Mouse (Mus musculus): ENCODE data around the gene Ccdc24. TPM values are rescaled to one million over a fixed set of nuclear protein-coding genes. Genes with fewer than 3 reads are reported as not detected.

Gene Ccdc24
- polyA plus RNA-seq, 1 experiment, result 0.92 TPM

DNA sequence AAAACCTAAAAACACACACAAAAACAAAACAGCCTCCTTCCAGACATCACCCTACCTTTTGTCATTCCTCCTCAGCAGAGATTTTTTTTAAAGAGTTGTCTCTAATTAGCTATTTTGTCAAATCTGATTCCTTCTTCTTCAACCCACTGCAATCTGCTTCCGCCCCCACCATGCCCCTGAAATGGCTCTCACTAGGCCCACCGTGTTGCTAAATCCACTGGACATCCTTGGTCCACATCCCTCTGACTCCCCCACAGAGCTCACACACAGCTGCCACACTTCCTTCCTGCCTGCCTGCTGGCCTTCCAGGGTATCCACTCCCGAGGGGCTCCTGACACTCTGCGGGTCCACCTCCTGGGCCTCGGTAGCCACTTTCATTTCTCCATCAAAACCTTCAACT is 6.3 kb upstream of the Ccdc24 start:
- no peak for DNase-seq (ENCODE audit: low read depth in 1 of 2, low spot score in 2 of 2)
- no peak for TF ChIP-seq POLR2A (IDR thresholded peaks at IDR 0.05; ENCODE audit: low read depth, low read length)
- TF ChIP-seq CTCF (IDR thresholded peaks at IDR 0.05; ENCODE audit: extremely low read depth, insufficient read depth, insufficient read length, insufficient replicate concordance), result no peak
- Histone ChIP-seq H3K36me3 (ENCODE audit: control insufficient read depth, insufficient read depth, low read length) (no peaks in the 10 kb centered on the region), H3K27me3 (ENCODE audit: control insufficient read depth, insufficient read depth, low read length) (peaks cover 4% of the 10 kb centered on the region; the same call in 1 of the 2 replicates), H3K4me1 (ENCODE audit: control insufficient read depth, insufficient read depth, insufficient read length) (peaks cover 3% of the 10 kb centered on the region; the same call in 1 of the 2 replicates), H3K27ac (ENCODE audit: insufficient read depth, low read length) (no peak overlapping the region), H3K4me3 (ENCODE audit: extremely low read depth, insufficient read depth, insufficient read length) (no peak overlapping the region)
- WGBS, result 57% methylated on average over 5 of the region's 5 CpGs

DNA sequence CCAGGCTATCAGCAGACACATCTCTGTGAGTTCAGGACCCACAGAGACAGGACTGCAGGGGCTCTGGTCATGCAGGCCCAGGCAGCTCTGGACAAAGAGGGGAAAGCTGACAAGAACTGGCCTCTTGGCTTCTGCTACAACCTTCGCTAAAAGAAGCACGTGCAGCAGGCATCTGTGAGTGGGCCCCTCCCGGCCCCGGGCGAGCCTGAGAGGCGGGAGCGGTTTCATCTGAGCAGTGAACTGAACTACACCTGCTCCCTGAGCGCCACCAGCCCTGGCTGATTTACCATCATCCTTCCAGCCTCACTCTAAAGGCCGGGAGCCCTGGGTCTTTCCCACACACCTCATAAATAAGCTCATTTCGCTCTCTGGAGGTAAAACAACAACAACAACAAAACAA is 5.9 kb upstream of the Ccdc24 start:
- Histone ChIP-seq H3K27me3 (ENCODE audit: control insufficient read depth, insufficient read depth, low read length) (peaks cover 4% of the 10 kb centered on the region; the same call in 1 of the 2 replicates), H3K27ac (ENCODE audit: insufficient read depth, low read length) (no peak overlapping the region), H3K4me1 (ENCODE audit: control insufficient read depth, insufficient read depth, insufficient read length) (no peaks in the 10 kb centered on the region), H3K36me3 (ENCODE audit: control insufficient read depth, insufficient read depth, low read length) (no peaks in the 10 kb centered on the region), H3K4me3 (ENCODE audit: extremely low read depth, insufficient read depth, insufficient read length) (no peak overlapping the region)
- TF ChIP-seq CTCF (IDR thresholded peaks at IDR 0.05; ENCODE audit: extremely low read depth, insufficient read depth, insufficient read length, insufficient replicate concordance) (no peak), POLR2A (IDR thresholded peaks at IDR 0.05; ENCODE audit: low read depth, low read length) (no peak)
- WGBS, result 88% methylated on average over 10 of the region's 10 CpGs
- DNase-seq (ENCODE audit: low read depth in 1 of 2, low spot score in 2 of 2), result peak in 1 of 2 experiments; percentile 31

DNA sequence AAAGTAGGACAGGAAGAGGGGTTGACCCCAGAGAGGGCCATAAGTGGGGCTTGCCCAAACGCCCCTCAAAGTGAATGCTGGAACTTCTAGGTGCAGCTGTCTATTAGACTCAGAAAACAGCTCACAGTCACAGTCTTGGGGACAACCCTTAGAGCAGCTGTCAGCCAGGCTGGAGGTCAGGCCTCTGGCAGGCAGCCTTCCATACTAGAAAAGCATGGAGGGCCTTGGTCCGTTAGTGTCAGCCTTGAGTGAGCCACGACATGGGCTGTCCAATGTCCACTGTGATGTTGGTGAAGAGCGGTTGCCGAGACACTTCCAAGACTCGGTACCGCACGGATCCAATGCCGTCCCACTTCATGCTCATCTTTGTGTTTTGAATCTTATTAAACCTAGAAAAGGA is 1.3 kb upstream of the Ccdc24 start:
- H3K27me3 ChIP-seq (ENCODE audit: control insufficient read depth, insufficient read depth, low read length), result no peaks in the 10 kb centered on the region
- DNase-seq (ENCODE audit: low read depth in 1 of 2, low spot score in 2 of 2), result no peak
- no peak for TF ChIP-seq POLR2A (IDR thresholded peaks at IDR 0.05; ENCODE audit: low read depth, low read length)
- H3K27ac ChIP-seq (ENCODE audit: insufficient read depth, low read length), result no peak overlapping the region
- no peak overlapping the region for H3K4me3 ChIP-seq (ENCODE audit: extremely low read depth, insufficient read depth, insufficient read length)
- no peaks in the 10 kb centered on the region for H3K4me1 ChIP-seq (ENCODE audit: control insufficient read depth, insufficient read depth, insufficient read length)
- 93% methylated on average over 9 of the region's 9 CpGs for WGBS
- no peaks in the 10 kb centered on the region for H3K36me3 ChIP-seq (ENCODE audit: control insufficient read depth, insufficient read depth, low read length)

DNA sequence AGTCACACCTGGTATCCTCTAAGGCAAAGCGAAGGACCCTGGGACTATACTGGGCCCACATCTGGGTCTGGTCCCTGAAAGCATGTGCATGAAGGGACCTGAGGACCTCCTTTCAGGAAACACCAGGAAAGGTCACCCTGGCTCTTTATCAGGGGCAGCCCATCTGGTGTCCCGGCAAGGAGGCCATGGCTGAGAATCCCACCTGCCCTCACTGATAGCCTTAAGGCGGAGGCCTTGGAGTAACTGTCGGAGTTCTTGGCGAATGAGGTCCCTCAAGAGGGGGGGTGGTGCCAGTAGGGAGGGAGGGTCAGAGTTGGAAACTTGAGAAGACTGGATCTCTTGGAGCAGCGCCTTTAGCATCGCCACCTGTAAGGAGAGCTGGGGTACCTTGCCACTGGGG is 570 bp downstream of the Ccdc24 start:
- Histone ChIP-seq H3K36me3 (ENCODE audit: control insufficient read depth, insufficient read depth, low read length) (no peaks in the 10 kb centered on the region), H3K4me3 (ENCODE audit: extremely low read depth, insufficient read depth, insufficient read length) (no peak overlapping the region), H3K27me3 (ENCODE audit: control insufficient read depth, insufficient read depth, low read length) (no peaks in the 10 kb centered on the region), H3K4me1 (ENCODE audit: control insufficient read depth, insufficient read depth, insufficient read length) (no peaks in the 10 kb centered on the region), H3K27ac (ENCODE audit: insufficient read depth, low read length) (no peak overlapping the region)
- WGBS, result 86% methylated on average over 7 of the region's 7 CpGs
- DNase-seq (ENCODE audit: low read depth in 1 of 2, low spot score in 2 of 2), result no peak
- TF ChIP-seq CTCF (IDR thresholded peaks at IDR 0.05; ENCODE audit: extremely low read depth, insufficient read depth, insufficient read length, insufficient replicate concordance), result no peak
- TF ChIP-seq POLR2A (IDR thresholded peaks at IDR 0.05; ENCODE audit: low read depth, low read length), result no peak

DNA sequence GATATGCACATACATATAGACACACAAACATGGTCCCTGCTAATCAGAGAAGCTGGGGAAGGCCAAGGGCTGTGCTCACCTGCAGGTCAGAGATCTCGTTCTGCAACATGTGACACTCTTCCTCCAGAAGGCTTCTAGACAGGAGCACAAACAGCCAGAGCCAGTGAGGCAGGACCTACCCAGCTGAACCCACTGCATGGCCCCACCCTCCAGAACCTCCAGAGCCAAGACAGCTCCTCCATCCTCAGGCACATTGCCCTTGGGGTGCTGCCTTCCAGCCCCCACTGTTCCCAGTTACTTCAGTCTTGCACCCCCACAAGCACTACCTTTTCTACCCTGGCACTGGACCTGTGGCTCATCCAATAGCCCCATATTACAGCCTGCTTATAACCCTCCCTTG is 1.9 kb downstream of the Ccdc24 start:
- DNase-seq (ENCODE audit: low read depth in 1 of 2, low spot score in 2 of 2), result no peak
- no peaks in the 10 kb centered on the region for H3K4me1 ChIP-seq (ENCODE audit: control insufficient read depth, insufficient read depth, insufficient read length)
- TF ChIP-seq POLR2A (IDR thresholded peaks at IDR 0.05; ENCODE audit: low read depth, low read length) (no peak), CTCF (IDR thresholded peaks at IDR 0.05; ENCODE audit: extremely low read depth, insufficient read depth, insufficient read length, insufficient replicate concordance) (no peak)
- no peak overlapping the region for H3K27ac ChIP-seq (ENCODE audit: insufficient read depth, low read length)
- no peak overlapping the region for H3K4me3 ChIP-seq (ENCODE audit: extremely low read depth, insufficient read depth, insufficient read length)
- H3K36me3 ChIP-seq (ENCODE audit: control insufficient read depth, insufficient read depth, low read length), result no peaks in the 10 kb centered on the region
- no peaks in the 10 kb centered on the region for H3K27me3 ChIP-seq (ENCODE audit: control insufficient read depth, insufficient read depth, low read length)
- WGBS, result 48% methylated on average over 1 of the region's 1 CpGs

DNA sequence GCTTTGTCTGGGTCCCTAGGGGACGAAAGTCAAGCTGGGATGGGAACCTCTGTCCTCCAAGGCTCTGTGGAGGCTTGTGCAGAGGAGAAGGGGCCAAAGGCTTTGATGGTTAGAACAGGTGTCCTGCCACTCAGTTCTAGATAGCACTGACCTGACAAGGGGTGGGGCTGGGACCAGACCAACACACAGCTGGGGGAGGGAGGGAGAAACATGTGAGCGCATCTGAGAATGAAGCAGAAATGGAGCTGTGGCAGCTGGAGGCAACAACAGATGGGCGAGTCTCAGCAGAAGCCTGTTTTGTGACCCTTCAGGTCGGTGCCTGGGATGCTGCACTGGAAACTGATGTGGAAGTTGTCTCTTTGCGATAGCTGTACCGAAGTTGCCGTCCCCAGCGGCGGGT is 3.0 kb downstream of the Ccdc24 start:
- Histone ChIP-seq H3K36me3 (ENCODE audit: control insufficient read depth, insufficient read depth, low read length) (no peaks in the 10 kb centered on the region), H3K4me3 (ENCODE audit: extremely low read depth, insufficient read depth, insufficient read length) (no peak overlapping the region), H3K27ac (ENCODE audit: insufficient read depth, low read length) (no peak overlapping the region), H3K4me1 (ENCODE audit: control insufficient read depth, insufficient read depth, insufficient read length) (no peaks in the 10 kb centered on the region), H3K27me3 (ENCODE audit: control insufficient read depth, insufficient read depth, low read length) (no peaks in the 10 kb centered on the region)
- WGBS, result 85% methylated on average over 9 of the region's 9 CpGs
- no peak for DNase-seq (ENCODE audit: low read depth in 1 of 2, low spot score in 2 of 2)
- no peak for TF ChIP-seq POLR2A (IDR thresholded peaks at IDR 0.05; ENCODE audit: low read depth, low read length)
- TF ChIP-seq CTCF (IDR thresholded peaks at IDR 0.05; ENCODE audit: extremely low read depth, insufficient read depth, insufficient read length, insufficient replicate concordance), result no peak

DNA sequence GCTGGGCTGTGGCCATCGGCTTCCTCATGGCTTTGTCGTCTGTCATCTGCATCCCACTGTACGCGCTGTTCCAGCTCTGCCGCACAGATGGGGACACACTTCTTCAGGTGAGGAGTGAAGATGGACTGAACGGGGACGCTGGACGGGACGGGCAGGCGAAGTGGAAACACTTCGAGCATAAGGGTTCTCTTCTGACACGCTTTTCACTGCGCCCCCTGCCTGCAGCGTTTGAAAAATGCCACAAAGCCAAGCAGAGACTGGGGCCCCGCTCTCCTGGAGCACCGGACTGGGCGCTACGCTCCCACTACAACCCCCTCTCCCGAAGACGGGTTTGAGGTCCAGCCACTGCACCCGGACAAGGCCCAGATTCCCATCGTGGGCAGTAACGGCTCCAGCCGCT is 4.5 kb downstream of the Ccdc24 start:
- Histone ChIP-seq H3K27me3 (ENCODE audit: control insufficient read depth, insufficient read depth, low read length) (no peaks in the 10 kb centered on the region), H3K27ac (ENCODE audit: insufficient read depth, low read length) (no peak overlapping the region), H3K4me1 (ENCODE audit: control insufficient read depth, insufficient read depth, insufficient read length) (no peaks in the 10 kb centered on the region), H3K4me3 (ENCODE audit: extremely low read depth, insufficient read depth, insufficient read length) (no peak overlapping the region), H3K36me3 (ENCODE audit: control insufficient read depth, insufficient read depth, low read length) (no peaks in the 10 kb centered on the region)
- TF ChIP-seq CTCF (IDR thresholded peaks at IDR 0.05; ENCODE audit: extremely low read depth, insufficient read depth, insufficient read length, insufficient replicate concordance) (peak; percentile 57; the same call in 1 of the 2 replicates), POLR2A (IDR thresholded peaks at IDR 0.05; ENCODE audit: low read depth, low read length) (no peak)
- WGBS, result 23% methylated on average over 24 of the region's 24 CpGs
- DNase-seq (ENCODE audit: low read depth in 1 of 2, low spot score in 2 of 2), result peak in 1 of 2 experiments; percentile 56

All from spleen, adult 2 months (tissue).